Mouse (Mus musculus) cortical plate, adult 2 months (tissue): ENCODE results near the gene Cul1. TPM values are rescaled to one million over a fixed set of nuclear protein-coding genes. Genes with fewer than 3 reads are reported as not detected.
"Not testable (repeated sequence)": the region's sequence is repeated elsewhere in the genome, so short reads cannot be mapped to it uniquely, and the experiment has no call there.

Experiments used
- H3K27ac ChIP-seq: fragments of 200-500 bp; 2 replicates; pipeline ENCODE4 v1.5.1; 2012; ENCODE audit warnings: low read length, control low read depth, inconsistent platforms; ENCODE audit not compliant: insufficient read depth
- H3K4me1 ChIP-seq: fragments of 200-500 bp; 2 replicates; pipeline ENCODE4 v1.6.1; 2011; ENCODE audit warnings: low read length; ENCODE audit not compliant: control insufficient read depth, insufficient read depth
- H3K4me3 ChIP-seq: fragments of 200-500 bp; 2 replicates; pipeline ENCODE4 v1.5.1; 2011; ENCODE audit warnings: mild to moderate bottlenecking, low read length, control low read depth; ENCODE audit not compliant: insufficient read depth
- CTCF ChIP-seq: fragments of 200-500 bp; IDR thresholded peaks from 2 replicates; pipeline ENCODE4 v1.5.1; 2011; ENCODE audit warnings: mild to moderate bottlenecking, control low read depth, low read length; ENCODE audit not compliant: insufficient read depth; ENCODE audit errors: extremely low read depth
- POLR2A ChIP-seq: fragments of 200-500 bp; IDR thresholded peaks from 2 replicates; pipeline ENCODE4 v1.6.1; 2011; ENCODE audit warnings: mild to moderate bottlenecking, low read length, control low read depth; ENCODE audit not compliant: insufficient read depth; ENCODE audit errors: extremely low read depth
- polyA plus RNA-seq: library from polyadenylated mRNA; depleted of rRNA; stranded (reverse); fragments of >200 nt; gene quantifications from 2 replicates; pipeline ENCODE4 v1.2.3, GENCODE M21; 2012; rRNA removed

The Cul1 gene
- 103 and 106 TPM in 2 replicates for polyA plus RNA-seq

DNA sequence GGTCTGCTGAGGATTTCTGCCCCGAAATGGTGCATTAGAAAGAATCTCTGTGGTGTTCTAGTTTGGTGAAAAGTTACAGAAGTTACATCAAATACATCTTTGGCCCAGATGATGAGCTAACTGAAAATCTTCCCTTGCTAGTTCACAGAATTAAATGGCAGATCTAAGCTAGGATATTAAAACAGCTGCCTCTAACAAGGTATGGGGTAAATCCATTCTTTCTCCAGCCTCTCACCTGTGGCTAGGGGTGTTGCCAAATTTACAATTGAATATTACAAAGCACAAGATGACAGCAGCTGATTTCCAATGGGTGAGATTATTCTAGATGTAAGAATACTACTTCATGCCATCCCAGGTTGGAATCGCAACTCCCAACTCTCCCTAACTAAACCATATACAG lies at the start of gene Cul1:
Cul1 (plus strand) TSS at position 301 of the 400 bp plus-strand sequence.
- peak within 1 kb of the TSS; percentile 48 for H3K4me3 ChIP-seq
- TF ChIP-seq POLR2A (no peak), CTCF (no peak)
- peaks cover 2% of the 10 kb centered on the region; the same call in 1 of the 2 replicates for H3K4me1 ChIP-seq
- peak within 1 kb of the TSS; percentile 99 for H3K27ac ChIP-seq

DNA sequence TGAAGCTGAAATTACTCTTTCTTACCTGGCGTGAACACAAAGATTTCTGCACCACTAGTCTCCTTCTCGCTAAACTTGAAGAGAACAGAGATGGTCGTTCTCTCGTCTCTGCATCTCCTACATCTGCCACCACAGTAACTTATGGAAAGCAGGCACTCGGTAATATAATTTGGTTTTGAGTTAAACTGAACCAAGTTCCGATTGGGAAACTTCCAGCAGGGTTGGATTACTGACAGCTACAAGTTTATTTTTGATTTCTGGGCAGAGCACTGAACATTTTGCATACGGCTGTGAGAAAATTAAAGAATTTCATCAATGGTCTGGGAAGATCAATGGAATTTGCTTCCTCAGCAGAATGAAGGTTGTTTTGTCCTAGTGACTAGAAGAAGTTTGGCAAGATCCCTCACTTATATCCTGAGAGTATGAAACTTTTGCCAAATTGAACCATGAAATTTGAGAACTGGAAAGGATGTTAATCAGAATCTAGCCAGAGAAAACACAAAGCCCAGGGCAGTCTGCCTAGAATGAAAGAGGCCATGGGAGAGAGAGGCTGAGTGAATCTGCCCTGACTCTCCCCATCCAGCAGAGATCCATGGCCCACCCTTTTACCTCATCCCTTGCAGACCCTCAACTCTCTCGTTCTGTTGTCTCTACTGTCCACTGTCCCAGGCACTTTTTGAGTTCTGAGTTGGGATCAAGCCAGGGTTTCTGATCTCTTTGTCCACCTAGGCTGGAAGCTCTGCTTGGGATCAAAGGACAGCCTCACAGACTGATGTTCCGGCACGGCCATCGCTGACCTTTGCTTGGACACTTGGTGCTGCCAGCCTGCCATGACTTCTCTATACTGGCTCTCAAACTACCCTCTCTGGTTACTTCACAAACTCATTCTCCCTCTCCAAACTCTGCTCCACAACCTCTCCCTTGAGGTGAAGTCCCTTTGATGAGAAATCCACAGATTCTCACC lies 48.5 kb upstream of the Cul1 start:
- Histone ChIP-seq H3K4me3 (no peak overlapping the region), H3K27ac (no peak overlapping the region), H3K4me1 (no peaks in the 10 kb centered on the region)
- TF ChIP-seq CTCF: no peak
- TF ChIP-seq POLR2A: no peak

- TF ChIP-seq CTCF (no peak), POLR2A (no peak)
- Histone ChIP-seq H3K4me3 (no peak overlapping the region), H3K4me1 (no peaks in the 10 kb centered on the region), H3K27ac (no peak overlapping the region)
Observed at GRCm38 (mm10) chr6:47412886-47413606, 40.2 kb upstream of the Cul1 start.

GRCm38 (mm10) chr6:47413656-47414055 lies 39.5 kb upstream of the Cul1 start:
- Histone ChIP-seq H3K4me1 (no peaks in the 10 kb centered on the region), H3K27ac (no peak overlapping the region), H3K4me3 (no peak overlapping the region)
- no peak for TF ChIP-seq POLR2A
- no peak for TF ChIP-seq CTCF

- no peaks in the 10 kb centered on the region for H3K4me1 ChIP-seq
- no peak overlapping the region for H3K4me3 ChIP-seq
- no peak for TF ChIP-seq CTCF
- no peak for TF ChIP-seq POLR2A
- no peak overlapping the region for H3K27ac ChIP-seq
Observed at GRCm38 (mm10) chr6:47418691-47419090, 34.5 kb upstream of the Cul1 start.

DNA sequence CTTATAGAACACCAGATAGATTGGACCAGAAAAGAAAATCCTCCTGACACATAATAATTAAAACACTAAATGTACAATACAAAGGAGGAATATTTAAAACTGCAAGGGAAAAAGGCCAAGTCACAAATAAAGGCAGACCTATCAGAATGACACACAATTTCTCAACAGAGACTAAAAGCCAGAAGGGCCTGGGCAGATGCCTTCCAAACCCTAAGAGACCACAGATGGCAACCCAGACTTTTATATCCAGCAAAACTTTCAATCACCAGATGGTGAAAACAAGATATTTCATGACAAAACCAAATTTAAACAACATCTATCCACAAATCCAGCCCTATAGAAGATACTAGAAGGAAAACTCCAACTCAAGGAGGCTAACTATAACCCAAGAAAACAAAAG lies 33.0 kb upstream of the Cul1 start:
- Histone ChIP-seq H3K4me3 (no peak overlapping the region), H3K27ac (no peak overlapping the region), H3K4me1 (no peaks in the 10 kb centered on the region)
- no peak for TF ChIP-seq POLR2A
- TF ChIP-seq CTCF: no peak

- no peak for TF ChIP-seq CTCF
- no peak for TF ChIP-seq POLR2A
- Histone ChIP-seq H3K4me3 (no peak overlapping the region), H3K27ac (no peak overlapping the region), H3K4me1 (no peaks in the 10 kb centered on the region)
Observed at GRCm38 (mm10) chr6:47421221-47421620, 32.0 kb upstream of the Cul1 start.

DNA sequence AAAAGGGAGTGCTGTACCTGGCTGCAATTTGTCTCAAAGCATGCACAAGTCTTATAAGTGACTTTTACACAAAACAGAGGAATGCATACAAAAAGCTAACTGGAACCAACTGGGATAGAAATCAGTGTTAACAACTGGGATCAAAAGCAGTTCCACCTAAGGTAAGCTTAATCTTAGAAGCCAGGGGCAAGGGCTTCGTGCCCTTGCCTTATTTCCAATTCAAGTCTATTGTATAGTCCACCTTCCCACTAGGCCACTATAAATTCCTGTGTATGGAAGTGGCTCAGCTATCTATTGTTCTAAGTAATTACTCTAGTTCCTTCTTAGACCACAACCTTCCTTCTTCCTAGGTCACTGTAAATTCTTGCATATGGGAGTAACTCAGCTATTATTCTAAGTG lies 27.1 kb upstream of the Cul1 start:
- H3K27ac ChIP-seq: no peak overlapping the region
- no peak overlapping the region for H3K4me3 ChIP-seq
- TF ChIP-seq POLR2A (no peak), CTCF (no peak)
- H3K4me1 ChIP-seq: no peaks in the 10 kb centered on the region

GRCm38 (mm10) chr6:47426556-47426955 lies 26.6 kb upstream of the Cul1 start:
- not testable (repeated sequence) for H3K4me1 ChIP-seq, H3K27ac ChIP-seq, H3K4me3 ChIP-seq

- not testable (repeated sequence) for H3K4me1 ChIP-seq, H3K4me3 ChIP-seq, H3K27ac ChIP-seq
Observed at GRCm38 (mm10) chr6:47432795-47433194, 20.4 kb upstream of the Cul1 start.
